Mouse (Mus musculus) intestine, embryonic 14.5 days (tissue): ENCODE data around the gene Tmem174. TPM values are rescaled to one million over a fixed set of nuclear protein-coding genes. Genes with fewer than 3 reads are reported as not detected.

Experiments used
- ATAC-seq: fragments of 200-750 bp; cut with Nextera tagmentation; replicated peaks from 2 replicates; pipeline ENCODE4 v1.8.0; 2017; ENCODE audit warnings: low read depth, moderate number of reproducible peaks, moderate TSS enrichment, moderate library complexity; ENCODE audit not compliant: low FRiP score, low TSS enrichment
- DNase-seq: peaks from one replicate; pipeline ENCODE4 v3.0.0-alpha.2; 2018; ENCODE audit warnings: low spot score
- H3K27ac ChIP-seq: fragments of 300-500 bp; sonication (generic); 2 replicates; pipeline ENCODE4 v1.5.1; 2014; ENCODE audit warnings: low read depth, mild to moderate bottlenecking, control low read depth
- H3K27me3 ChIP-seq: fragments of 300-500 bp; sonication (generic); replicated peaks from 2 replicates; pipeline ENCODE4 v1.6.1; 2014; ENCODE audit warnings: low read length, control low read depth; ENCODE audit not compliant: control insufficient read depth, insufficient read depth
- H3K36me3 ChIP-seq: fragments of 300-500 bp; sonication (generic); 2 replicates; pipeline ENCODE4 v1.6.1; 2014; ENCODE audit warnings: low read length, control low read depth; ENCODE audit not compliant: control insufficient read depth, insufficient read depth
- H3K4me1 ChIP-seq: fragments of 300-500 bp; sonication (generic); replicated peaks from 2 replicates; pipeline ENCODE4 v1.6.1; 2014; ENCODE audit warnings: low read length, control low read depth, mixed read lengths; ENCODE audit not compliant: control insufficient read depth, insufficient read depth
- H3K4me2 ChIP-seq: fragments of 300-500 bp; sonication (generic); 2 replicates; pipeline ENCODE4 v1.6.1; 2014; ENCODE audit warnings: low read length
- H3K4me3 ChIP-seq: fragments of 300-500 bp; sonication (generic); 2 replicates; pipeline ENCODE4 v1.5.1; 2014; ENCODE audit warnings: low read depth, low read length, control low read depth, mixed read lengths
- H3K9ac ChIP-seq: fragments of 300-500 bp; sonication (generic); 2 replicates; pipeline ENCODE4 v1.6.1; 2014; ENCODE audit warnings: mild to moderate bottlenecking, low read length
- H3K9me3 ChIP-seq: fragments of 300-500 bp; sonication (generic); 2 replicates; pipeline ENCODE4 v1.6.1; 2016; ENCODE audit warnings: low read length, control low read depth; ENCODE audit not compliant: control insufficient read depth
- WGBS: fragments of 180-500 bp; shearing (Covaris S2); extraction: QIAGEN DNeasy Blood & Tissue Kit; methylation state at CpG from one replicate; pipeline ENCODE4 v1.1.7; 2014; 5-methylcytosine and 5-hydroxymethylcytosine counted together
- polyA plus RNA-seq: library from polyadenylated mRNA; unstranded; fragments of >200 nt; fragmentation: Nextera tagmentation; extraction: Ambion mirVana; gene quantifications from 2 replicates; pipeline ENCODE4 v1.2.1, GENCODE M21; 2014

The Tmem174 gene
- polyA plus RNA-seq, 1 experiment from 2014 or later, result 0.15 TPM

DNA sequence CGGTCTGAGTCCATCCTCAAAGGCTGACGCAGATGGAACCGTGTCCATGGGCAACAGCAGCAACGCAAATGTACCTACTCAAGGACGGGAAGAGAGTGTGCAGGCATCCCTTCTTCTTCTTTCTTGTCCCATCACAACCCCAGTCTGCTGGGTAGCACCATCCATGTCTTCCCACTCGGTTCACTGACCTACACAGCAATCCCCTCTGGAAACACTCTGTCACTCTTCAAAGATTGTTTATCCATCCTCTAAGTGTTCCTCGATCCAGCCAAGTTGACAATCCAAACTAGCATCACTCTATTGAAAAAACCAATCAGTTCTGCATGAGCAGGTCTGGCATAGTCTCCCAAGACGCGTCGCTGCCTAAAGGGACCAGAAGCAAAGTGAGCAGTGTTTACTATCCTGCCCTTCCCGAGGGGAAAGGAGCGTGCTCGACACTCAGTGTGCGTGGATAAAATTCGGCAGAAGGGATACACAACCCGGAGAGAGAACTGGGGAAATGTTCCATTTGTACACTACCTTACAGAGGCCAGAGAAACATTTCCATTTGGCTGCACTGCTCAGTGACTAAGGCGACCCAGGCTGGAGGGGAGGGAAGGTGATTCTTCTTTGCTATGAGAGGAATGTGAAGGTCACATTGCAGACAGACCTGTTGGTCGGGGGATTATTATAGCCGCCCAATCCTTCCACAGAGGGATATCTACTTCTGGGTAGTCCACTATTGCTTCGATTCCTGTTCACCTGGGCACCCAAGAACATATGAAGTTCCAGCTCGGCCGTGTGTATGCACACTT lies 10.8 kb upstream of the Tmem174 start:
- no peak overlapping the region for H3K27ac ChIP-seq
- no peak overlapping the region for H3K4me2 ChIP-seq

DNA sequence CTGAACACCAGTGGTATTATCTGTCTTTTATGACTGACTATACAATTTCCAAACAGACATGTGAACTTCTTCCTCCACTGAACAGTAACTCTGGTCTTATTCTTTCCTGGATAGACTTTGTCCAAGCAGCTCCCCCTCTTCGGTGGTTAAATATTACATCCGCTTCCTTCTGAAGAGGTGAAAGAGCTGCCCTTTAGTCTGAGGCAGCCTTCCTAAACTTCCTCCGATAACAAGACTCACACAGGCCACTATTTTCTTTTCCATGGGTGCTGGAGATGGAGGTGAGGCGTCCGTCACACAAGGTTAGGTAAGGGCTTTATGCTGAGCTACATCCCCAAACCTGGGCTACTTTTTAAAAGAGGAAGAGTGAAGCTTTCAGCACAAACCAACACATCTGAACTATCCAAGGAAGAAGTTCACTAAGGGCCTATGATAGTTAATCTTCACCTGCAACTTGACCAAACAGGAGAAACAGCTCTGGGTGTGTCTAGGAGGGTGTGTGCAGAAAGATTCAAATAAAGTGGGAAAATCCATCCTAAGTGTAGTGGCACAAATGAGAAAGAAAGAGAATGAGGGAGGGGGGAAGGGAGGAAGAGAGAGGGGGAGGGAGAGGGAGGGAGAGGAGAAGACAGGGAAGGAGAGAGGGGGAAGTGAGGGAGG lies 1.4 kb upstream of the Tmem174 start:
- Histone ChIP-seq H3K4me2 (no peak overlapping the region), H3K36me3 (no peaks in the 10 kb centered on the region), H3K4me1 (no peaks in the 10 kb centered on the region), H3K9me3 (peaks cover 6% of the 10 kb centered on the region; the same call in 1 of the 2 replicates), H3K9ac (no peak overlapping the region), H3K27ac (peak overlapping the region; percentile 69), H3K27me3 (no peaks in the 10 kb centered on the region), H3K4me3 (no peak overlapping the region)
- ATAC-seq (peak; percentile 84), DNase-seq (peak; percentile 66)
- WGBS, result 64% methylated on average over 5 of the region's 5 CpGs

More for the DNA sequence above, 10.8 kb upstream of the Tmem174 start:
- 74% methylated on average over 22 of the region's 22 CpGs for WGBS
- DNase-seq (no peak), ATAC-seq (no peak)
- Histone ChIP-seq H3K4me3 (no peak overlapping the region), H3K9me3 (no peaks in the 10 kb centered on the region), H3K9ac (no peak overlapping the region), H3K4me1 (peaks cover 10% of the 10 kb centered on the region), H3K36me3 (no peaks in the 10 kb centered on the region), H3K27me3 (no peaks in the 10 kb centered on the region)

DNA sequence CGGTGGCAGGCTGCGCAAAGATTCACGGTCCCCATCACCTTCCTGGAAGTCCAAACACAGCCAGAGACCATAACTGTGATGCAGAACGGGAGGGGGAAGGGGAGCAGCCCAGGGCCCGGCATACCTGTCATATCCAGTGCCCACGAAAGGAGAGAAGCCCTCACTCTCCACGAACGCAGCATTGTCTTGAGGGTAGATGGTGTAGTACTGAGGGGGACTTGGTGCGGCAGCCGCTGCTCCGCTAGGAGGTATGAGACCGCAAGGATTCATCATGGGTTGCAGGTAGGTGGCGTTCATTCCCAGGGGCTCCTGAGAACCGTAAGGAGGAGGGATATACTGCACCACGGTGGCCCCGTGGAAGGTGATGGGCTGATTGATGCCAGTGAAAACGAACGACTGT lies 639 bp downstream of the Tmem174 start:
- H3K4me2 ChIP-seq, result no peak overlapping the region
- no peaks in the 10 kb centered on the region for H3K27me3 ChIP-seq
- no peak overlapping the region for H3K9ac ChIP-seq
- DNase-seq, result no peak
- no peak overlapping the region for H3K4me3 ChIP-seq
- no peaks in the 10 kb centered on the region for H3K4me1 ChIP-seq
- peaks cover 6% of the 10 kb centered on the region; the same call in 1 of the 2 replicates for H3K9me3 ChIP-seq
- WGBS, result 55% methylated on average over 18 of the region's 18 CpGs
- no peaks in the 10 kb centered on the region for H3K36me3 ChIP-seq
- no peak for ATAC-seq
- H3K27ac ChIP-seq, result no peak overlapping the region

GRCm38 (mm10) chr13:98633641-98634484 lies 3.3 kb downstream of the Tmem174 start:
- Histone ChIP-seq H3K4me1 (no peaks in the 10 kb centered on the region), H3K4me2 (no peak overlapping the region), H3K36me3 (no peaks in the 10 kb centered on the region), H3K4me3 (no peak overlapping the region), H3K9ac (no peak overlapping the region), H3K9me3 (no peaks in the 10 kb centered on the region), H3K27me3 (no peaks in the 10 kb centered on the region), H3K27ac (no peak overlapping the region)
- no peak for DNase-seq
- ATAC-seq, result no peak
- 45% methylated on average over 6 of the region's 6 CpGs for WGBS

DNA sequence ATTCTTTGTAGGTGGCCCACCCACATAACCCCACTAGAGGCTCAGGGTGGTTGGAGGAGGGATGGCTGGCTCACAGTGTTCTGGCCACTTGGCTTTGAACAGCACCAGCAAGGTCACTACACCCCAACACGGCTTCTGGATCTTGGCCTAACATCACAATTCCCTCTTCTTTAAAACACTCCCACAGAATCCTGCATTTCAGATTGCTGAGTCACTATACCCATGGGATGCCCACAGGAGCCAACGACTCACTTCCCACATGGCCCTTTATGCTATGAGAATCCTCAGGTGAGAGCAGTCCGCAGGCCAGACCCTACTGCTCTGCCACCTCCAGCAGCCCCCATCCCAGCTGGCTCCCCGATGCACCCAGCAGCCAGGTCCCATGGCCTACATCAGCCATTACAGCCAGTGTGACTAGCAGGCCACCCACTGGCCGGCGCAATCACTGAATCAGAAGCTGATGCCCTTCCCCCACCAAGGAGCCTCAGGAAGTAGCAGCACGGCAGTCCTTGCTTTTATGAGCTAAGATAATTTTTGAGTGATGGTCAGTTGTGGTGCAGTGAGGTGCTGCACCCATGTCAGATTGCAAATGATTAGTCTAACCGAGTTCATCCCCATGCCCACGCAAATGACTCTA lies 4.8 kb downstream of the Tmem174 start:
- no peak overlapping the region for H3K27ac ChIP-seq
- H3K9me3 ChIP-seq, result no peaks in the 10 kb centered on the region
- no peaks in the 10 kb centered on the region for H3K36me3 ChIP-seq
- H3K27me3 ChIP-seq, result no peaks in the 10 kb centered on the region
- 0 out of 2 replicates have a peak, but pooled peaks have one; percentile 41 for ATAC-seq
- no peak for DNase-seq
- 78% methylated on average over 9 of the region's 9 CpGs for WGBS
- no peak overlapping the region for H3K4me2 ChIP-seq
- no peak overlapping the region for H3K9ac ChIP-seq
- H3K4me1 ChIP-seq, result no peaks in the 10 kb centered on the region
- no peak overlapping the region for H3K4me3 ChIP-seq

DNA sequence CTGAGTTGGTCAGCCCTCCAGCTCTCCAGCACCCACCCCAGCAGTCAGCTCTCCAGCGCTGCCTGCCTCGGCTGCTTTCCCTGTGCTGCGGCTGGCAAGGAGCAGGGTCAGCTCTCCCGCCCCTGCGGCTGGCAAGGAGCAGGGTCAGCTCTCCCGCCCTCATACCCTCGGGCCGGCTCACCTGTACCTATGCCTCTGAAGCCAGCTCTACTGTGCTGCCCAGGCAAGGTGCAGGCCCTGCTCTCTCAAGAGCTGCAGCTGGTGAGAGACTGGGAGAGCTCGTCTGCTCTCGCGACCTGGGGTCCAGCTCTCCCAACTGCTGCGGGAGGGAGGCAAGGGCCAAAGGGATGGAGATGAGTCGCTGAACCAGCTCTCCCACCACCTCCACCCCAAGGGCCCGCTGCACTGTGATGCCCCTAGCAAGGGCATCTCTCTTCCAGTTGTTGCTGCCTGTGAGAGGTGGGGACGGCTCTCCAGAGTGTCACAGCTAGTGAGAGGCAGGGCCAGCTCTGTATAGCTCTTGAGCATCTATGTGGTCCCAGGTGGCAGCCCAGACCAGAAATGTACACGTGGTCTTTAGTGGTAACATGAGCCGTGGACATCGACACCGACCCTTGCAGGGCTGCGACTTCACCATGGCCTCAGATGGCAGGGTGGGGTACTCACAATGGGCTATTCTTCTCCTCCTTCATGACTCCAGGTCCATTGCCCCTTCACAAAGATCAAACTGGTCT lies 5.9 kb downstream of the Tmem174 start:
- H3K4me3 ChIP-seq, result no peak overlapping the region
- no peaks in the 10 kb centered on the region for H3K27me3 ChIP-seq
- DNase-seq, result no peak
- H3K4me1 ChIP-seq, result no peaks in the 10 kb centered on the region
- H3K36me3 ChIP-seq, result no peaks in the 10 kb centered on the region
- no peaks in the 10 kb centered on the region for H3K9me3 ChIP-seq
- WGBS, result 53% methylated on average over 20 of the region's 20 CpGs
- no peak overlapping the region for H3K27ac ChIP-seq
- ATAC-seq, result no peak
- no peak overlapping the region for H3K4me2 ChIP-seq
- no peak overlapping the region for H3K9ac ChIP-seq

GRCm38 (mm10) chr13:98626736-98627135 lies 10.5 kb downstream of the Tmem174 start:
- ATAC-seq, result no peak
- H3K9me3 ChIP-seq, result no peaks in the 10 kb centered on the region
- 28% methylated on average over 20 of the region's 20 CpGs for WGBS
- H3K27me3 ChIP-seq, result no peaks in the 10 kb centered on the region
- no peak overlapping the region for H3K9ac ChIP-seq
- no peaks in the 10 kb centered on the region for H3K36me3 ChIP-seq
- H3K4me1 ChIP-seq, result no peaks in the 10 kb centered on the region
- peak overlapping the region; percentile 33 for H3K4me2 ChIP-seq
- no peak overlapping the region for H3K27ac ChIP-seq
- H3K4me3 ChIP-seq, result no peak overlapping the region
- DNase-seq, result no peak

DNA sequence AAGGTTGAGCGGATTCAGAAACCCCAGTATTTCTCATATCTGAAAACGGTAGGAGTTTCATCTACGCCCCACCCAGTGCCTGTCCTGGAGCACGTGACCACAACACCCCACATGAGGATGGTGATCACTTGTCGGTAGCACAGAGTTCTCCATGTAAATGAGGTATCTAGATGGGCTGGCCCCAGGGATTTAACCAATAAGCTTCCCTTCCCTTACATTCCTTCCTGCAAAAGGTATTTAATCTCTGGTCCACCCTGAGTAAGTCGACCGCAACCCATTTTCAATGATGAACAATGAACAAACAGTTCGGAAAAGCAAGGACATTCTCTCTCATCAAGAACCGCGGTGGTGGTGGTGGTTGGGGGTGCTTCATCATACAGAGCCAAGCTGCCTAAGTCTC lies 12.7 kb downstream of the Tmem174 start:
- DNase-seq (no peak), ATAC-seq (no peak)
- 94% methylated on average over 10 of the region's 10 CpGs for WGBS

More for the DNA sequence above, 12.7 kb downstream of the Tmem174 start:
- Histone ChIP-seq H3K4me1 (no peaks in the 10 kb centered on the region), H3K27me3 (no peaks in the 10 kb centered on the region), H3K4me3 (no peak overlapping the region), H3K9me3 (no peaks in the 10 kb centered on the region), H3K4me2 (no peak overlapping the region), H3K27ac (no peak overlapping the region), H3K36me3 (no peaks in the 10 kb centered on the region), H3K9ac (no peak overlapping the region)
